In genomic region chr11:112844258-112844901, GRCm38 (mm10) we compare ENCODE assay signal across 18 mouse cellular contexts.
DNase-seq lines count a peak whose midpoint lies in the region; ATAC-seq lines count a peak whose summit lies in the region.
"Had no signal": no experiment of that assay in that cellular context is flagged by ENCODE, and none has a peak within 500 bp of the region (broad histone marks: within the 10 kb centered on the region; RNA-seq: fewer than 3 reads in every experiment).

No protein-coding gene starts in this region.

- H3K9ac ChIP-seq in midbrain, embryonic 15.5 days, result no peak overlapping the region
- H3K9ac ChIP-seq: forebrain, embryonic 15.5 days; hindbrain, embryonic 12.5 days; kidney, embryonic 15.5 days; liver, embryonic 15.5 days; neural tube, embryonic 12.5 days; stomach, embryonic 15.5 days had no signal

- H3K27ac ChIP-seq in heart, embryonic 10.5 days, result no peak overlapping the region
- no peak overlapping the region for H3K27ac ChIP-seq in midbrain, embryonic 15.5 days
- H3K27ac ChIP-seq: forebrain, embryonic 15.5 days; hindbrain, embryonic 12.5 days; kidney, embryonic 15.5 days; liver, embryonic 15.5 days; neural tube, embryonic 12.5 days; stomach, embryonic 15.5 days had no signal

- H3K27me3 ChIP-seq in heart, embryonic 10.5 days (ENCODE audit: insufficient read depth, poor library complexity, severe bottlenecking), result peaks cover 21% of the 10 kb centered on the region; the same call in 1 of the 2 replicates
- H3K27me3 ChIP-seq in midbrain, embryonic 15.5 days (replicated peaks), result no peaks in the 10 kb centered on the region
- H3K27me3 ChIP-seq: forebrain, embryonic 15.5 days; hindbrain, embryonic 12.5 days; kidney, embryonic 15.5 days; liver, embryonic 15.5 days; megakaryocyte, embryonic 14.5 days; neural tube, embryonic 12.5 days; stomach, embryonic 15.5 days had no signal

- H3K4me2 ChIP-seq in midbrain, embryonic 15.5 days, result no peak overlapping the region
- H3K4me2 ChIP-seq: forebrain, embryonic 15.5 days; hindbrain, embryonic 12.5 days; kidney, embryonic 15.5 days; liver, embryonic 15.5 days; neural tube, embryonic 12.5 days; stomach, embryonic 15.5 days had no signal

- peak; percentile 56 to 82 for DNase-seq in heart, adult 18-20 months
- no peak for DNase-seq in heart, embryonic 10.5 days (ENCODE audit: low spot score)
- DNase-seq in NIH3T3 (ENCODE audit: low read depth), result peak; percentile 21
- peak; percentile 63 to 69 for DNase-seq in heart, adult 9 months (ENCODE audit: low spot score in 2 of 2)
- DNase-seq in heart, postnatal 14 days, result peak; percentile 35 to 61
- no peak for DNase-seq in adrenal gland, adult 18-20 months (ENCODE audit: low spot score in 2 of 2)
- no peak for DNase-seq in layer of hippocampus, postnatal 25 days (ENCODE audit: extremely low spot score in 1 of 2, low spot score in 1 of 2)
- DNase-seq: cerebellum, postnatal 14 days; lung, postnatal 10 days had no signal

- H3K36me3 ChIP-seq in heart, embryonic 10.5 days, result no peaks in the 10 kb centered on the region
- H3K36me3 ChIP-seq in midbrain, embryonic 15.5 days (replicated peaks), result no peaks in the 10 kb centered on the region
- H3K36me3 ChIP-seq: forebrain, embryonic 15.5 days; hindbrain, embryonic 12.5 days; kidney, embryonic 15.5 days; liver, embryonic 15.5 days; neural tube, embryonic 12.5 days; stomach, embryonic 15.5 days had no signal

- H3K9me3 ChIP-seq in heart, embryonic 10.5 days, result no peaks in the 10 kb centered on the region
- H3K9me3 ChIP-seq in midbrain, embryonic 15.5 days, result no peaks in the 10 kb centered on the region
- H3K9me3 ChIP-seq: forebrain, embryonic 15.5 days; hindbrain, embryonic 12.5 days; kidney, embryonic 15.5 days; liver, embryonic 15.5 days; neural tube, embryonic 12.5 days; stomach, embryonic 15.5 days had no signal

- no peak overlapping the region for H3K4me3 ChIP-seq in heart, embryonic 10.5 days
- no peak overlapping the region for H3K4me3 ChIP-seq in midbrain, embryonic 15.5 days
- H3K4me3 ChIP-seq: forebrain, embryonic 15.5 days; hindbrain, embryonic 12.5 days; kidney, embryonic 15.5 days; liver, embryonic 15.5 days; megakaryocyte, embryonic 14.5 days; neural tube, embryonic 12.5 days; stomach, embryonic 15.5 days had no signal

- H3K4me1 ChIP-seq in heart, embryonic 10.5 days, result no peaks in the 10 kb centered on the region
- peaks cover 3% of the 10 kb centered on the region; the same call in 1 of the 2 replicates for H3K4me1 ChIP-seq in midbrain, embryonic 15.5 days
- H3K4me1 ChIP-seq: liver, embryonic 15.5 days; megakaryocyte, embryonic 14.5 days had no signal

- intact Hi-C loops in heart, postnatal 14 days (cut with DNase I), result loop anchor here (5.0 to 10.0 kb wide), 2 partner anchors 62 to 320 kb away; partner anchors contain the start of gene Sox9

- no peak for ATAC-seq in midbrain, embryonic 15.5 days (replicated peaks)
- ATAC-seq: forebrain, embryonic 15.5 days; inflammation-experienced regulatory T-cells, adult 6 months had no signal

- WGBS in heart, embryonic 10.5 days, result 50% methylated on average over 8 of the region's 8 CpGs
- 67% methylated on average over 8 of the region's 8 CpGs for WGBS in midbrain, embryonic 15.5 days

Comparison
In these comparisons a context has a peak if more than half of its experiments do, and no peak if none do; other contexts are left out.
1. DNase-seq: peak in heart, adult 18-20 months (2 of 2), NIH3T3 (single experiment), heart, adult 9 months (2 of 2) and heart, postnatal 14 days (2 of 2); none in heart, embryonic 10.5 days (single experiment), adrenal gland, adult 18-20 months (0 of 2) and layer of hippocampus, postnatal 25 days (0 of 2).